Mouse (Mus musculus) kidney, postnatal 0 days (tissue): ENCODE measurements around the gene Gnao1. TPM values are rescaled to one million over a fixed set of nuclear protein-coding genes. Genes with fewer than 3 reads are reported as not detected.

Experiments used
- ATAC-seq: fragments of 200-750 bp; cut with Nextera tagmentation; replicated peaks from 2 replicates; pipeline ENCODE4 v1.8.0; 2017; ENCODE audit warnings: low read depth, moderate number of reproducible peaks, moderate TSS enrichment, moderate library complexity; ENCODE audit not compliant: low FRiP score
- DNase-seq: peaks from one replicate; pipeline ENCODE4 v3.0.0-alpha.2; 2016; ENCODE audit warnings: low spot score
- H3K27ac ChIP-seq: fragments of 300-500 bp; sonication (generic); 2 replicates; pipeline ENCODE4 v1.5.1; 2014; ENCODE audit warnings: mild to moderate bottlenecking
- H3K27me3 ChIP-seq: fragments of 300-500 bp; sonication (generic); 2 replicates; pipeline ENCODE4 v1.6.1; 2014; ENCODE audit warnings: low read length, mixed read lengths; ENCODE audit not compliant: insufficient read depth
- H3K36me3 ChIP-seq: fragments of 300-500 bp; sonication (generic); 2 replicates; pipeline ENCODE4 v1.6.1; 2014; ENCODE audit warnings: low read length, mixed read lengths; ENCODE audit not compliant: insufficient read depth
- H3K4me1 ChIP-seq: fragments of 300-500 bp; sonication (generic); replicated peaks from 2 replicates; pipeline ENCODE4 v1.6.1; 2014; ENCODE audit warnings: antibody characterized with exemption, low read length, mixed read lengths; ENCODE audit not compliant: insufficient read depth
- H3K4me2 ChIP-seq: fragments of 300-500 bp; sonication (generic); 2 replicates; pipeline ENCODE4 v1.6.1; 2014; ENCODE audit warnings: mild to moderate bottlenecking, low read length, moderate library complexity, mixed read lengths
- H3K4me3 ChIP-seq: fragments of 300-500 bp; sonication (generic); replicated peaks from 2 replicates; pipeline ENCODE4 v1.5.1; 2014; ENCODE audit warnings: low read depth, low read length
- H3K9ac ChIP-seq: fragments of 300-500 bp; sonication (generic); 2 replicates; pipeline ENCODE4 v1.6.1; 2014; ENCODE audit warnings: low read depth, low read length
- H3K9me3 ChIP-seq: fragments of 300-500 bp; sonication (generic); replicated peaks from 2 replicates; pipeline ENCODE4 v1.6.1; 2016; ENCODE audit warnings: low read length, inconsistent platforms, mixed read lengths
- CTCF ChIP-seq: IDR thresholded peaks from 2 replicates; pipeline ENCODE4 v1.5.1; 2016; ENCODE audit warnings: antibody characterized with exemption, low read depth, mild to moderate bottlenecking, moderate library complexity
- WGBS: fragments of 180-500 bp; shearing (Covaris S2); extraction: QIAGEN DNeasy Blood & Tissue Kit; methylation state at CpG from one replicate; pipeline ENCODE4 v1.1.7; 2014; 5-methylcytosine and 5-hydroxymethylcytosine counted together
- polyA plus RNA-seq: library from polyadenylated mRNA; unstranded; fragments of >200 nt; fragmentation: Nextera tagmentation; extraction: Ambion mirVana; gene quantifications from 2 replicates; pipeline ENCODE4 v1.2.1, GENCODE M21; 2015

Gnao1 gene
- polyA plus RNA-seq, 1 experiment from 2014 or later = 1.7 TPM

DNA sequence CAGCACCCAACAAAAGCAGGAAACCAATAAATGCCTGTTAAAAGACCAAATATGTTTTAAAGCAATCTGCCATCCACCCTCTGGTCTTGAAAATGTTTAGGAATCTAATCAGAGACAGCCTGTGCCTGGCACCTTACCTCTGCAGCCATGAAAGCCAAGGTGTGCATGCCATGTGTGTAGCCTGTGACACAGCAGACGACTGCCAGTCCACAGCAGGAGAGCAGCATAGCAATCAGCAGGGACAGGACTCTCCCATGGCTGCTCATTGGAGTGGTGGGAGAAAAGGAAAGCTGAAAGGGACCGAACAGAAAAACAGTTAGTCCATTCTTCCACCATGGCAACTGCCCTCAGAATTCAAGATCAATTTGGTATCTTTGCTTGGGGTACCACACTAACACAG, 189.2 kb downstream of the Gnao1 start:
- 95% methylated on average over 2 of the region's 2 CpGs for WGBS
- no peaks in the 10 kb centered on the region for H3K9me3 ChIP-seq
- peaks cover 32% of the 10 kb centered on the region for H3K36me3 ChIP-seq
- no peak for DNase-seq
- H3K4me3 ChIP-seq = no peak overlapping the region
- no peak overlapping the region for H3K27ac ChIP-seq
- no peaks in the 10 kb centered on the region for H3K4me1 ChIP-seq
- no peak for ATAC-seq
- H3K4me2 ChIP-seq = no peak overlapping the region
- no peak overlapping the region for H3K9ac ChIP-seq
- TF ChIP-seq CTCF = no peak
- no peaks in the 10 kb centered on the region for H3K27me3 ChIP-seq

DNA sequence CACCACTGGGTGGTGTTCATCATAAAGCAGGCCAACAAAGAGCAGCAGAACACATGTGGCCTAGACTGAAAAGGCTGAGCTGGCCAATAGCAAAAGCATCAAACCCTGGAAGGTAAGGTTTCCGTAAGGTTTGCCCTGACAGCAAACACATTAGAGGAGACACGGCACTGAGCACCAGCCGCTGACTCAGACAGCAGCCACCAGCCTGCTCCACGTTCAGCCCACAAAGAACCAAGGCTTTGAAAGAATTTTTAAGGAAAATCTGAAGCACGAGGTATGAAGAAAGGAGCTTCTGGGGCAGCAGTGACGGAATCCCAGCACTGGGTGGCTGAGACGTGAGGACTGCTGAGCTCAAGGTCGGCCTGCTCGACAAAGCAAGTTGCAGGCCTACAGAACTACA, 194.4 kb downstream of the Gnao1 start:
- Histone ChIP-seq H3K9me3 (no peaks in the 10 kb centered on the region), H3K4me2 (no peak overlapping the region), H3K36me3 (peaks cover 23% of the 10 kb centered on the region; the same call in 1 of the 2 replicates), H3K27ac (no peak overlapping the region), H3K4me3 (no peak overlapping the region), H3K27me3 (no peaks in the 10 kb centered on the region), H3K9ac (no peak overlapping the region), H3K4me1 (no peaks in the 10 kb centered on the region)
- ATAC-seq = no peak
- TF ChIP-seq CTCF = no peak
- DNase-seq = no peak
- 91% methylated on average over 9 of the region's 9 CpGs for WGBS

DNA sequence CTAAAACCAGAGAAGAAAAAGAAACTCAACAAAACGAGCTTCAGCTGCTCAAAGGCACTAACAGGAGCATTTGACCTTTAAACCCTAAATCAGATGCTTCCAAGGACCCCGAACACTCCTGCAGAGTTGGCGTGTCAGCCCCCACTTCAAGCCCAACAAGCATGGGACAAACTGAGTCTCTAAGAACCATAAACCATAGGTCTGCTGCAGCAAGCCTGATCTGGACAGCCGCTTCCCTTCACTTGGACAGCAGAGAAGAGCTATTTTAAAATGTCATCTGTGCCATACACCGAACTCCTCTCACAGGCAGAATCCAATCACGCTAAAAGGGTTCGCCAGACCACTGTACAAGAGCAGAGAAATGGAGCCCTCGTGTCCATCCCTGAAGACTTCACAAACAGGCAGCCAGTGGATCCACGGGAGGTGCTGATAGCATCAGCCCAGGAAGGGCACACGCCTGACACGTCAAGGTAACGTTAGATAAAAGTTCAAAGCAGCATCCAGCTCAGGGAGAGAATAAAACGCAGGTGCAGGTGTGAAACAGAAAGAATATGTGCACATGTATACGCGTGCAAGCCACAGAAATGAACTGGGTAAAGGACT, 199.6 kb downstream of the Gnao1 start:
- DNase-seq (no peak), ATAC-seq (no peak)
- Histone ChIP-seq H3K4me3 (no peak overlapping the region), H3K9me3 (no peaks in the 10 kb centered on the region), H3K9ac (no peak overlapping the region), H3K27ac (no peak overlapping the region), H3K36me3 (no peaks in the 10 kb centered on the region), H3K4me2 (no peak overlapping the region), H3K4me1 (peaks cover 14% of the 10 kb centered on the region; the same call in 1 of the 2 replicates), H3K27me3 (no peaks in the 10 kb centered on the region)
- 56% methylated on average over 15 of the region's 15 CpGs for WGBS
- no peak for TF ChIP-seq CTCF

DNA sequence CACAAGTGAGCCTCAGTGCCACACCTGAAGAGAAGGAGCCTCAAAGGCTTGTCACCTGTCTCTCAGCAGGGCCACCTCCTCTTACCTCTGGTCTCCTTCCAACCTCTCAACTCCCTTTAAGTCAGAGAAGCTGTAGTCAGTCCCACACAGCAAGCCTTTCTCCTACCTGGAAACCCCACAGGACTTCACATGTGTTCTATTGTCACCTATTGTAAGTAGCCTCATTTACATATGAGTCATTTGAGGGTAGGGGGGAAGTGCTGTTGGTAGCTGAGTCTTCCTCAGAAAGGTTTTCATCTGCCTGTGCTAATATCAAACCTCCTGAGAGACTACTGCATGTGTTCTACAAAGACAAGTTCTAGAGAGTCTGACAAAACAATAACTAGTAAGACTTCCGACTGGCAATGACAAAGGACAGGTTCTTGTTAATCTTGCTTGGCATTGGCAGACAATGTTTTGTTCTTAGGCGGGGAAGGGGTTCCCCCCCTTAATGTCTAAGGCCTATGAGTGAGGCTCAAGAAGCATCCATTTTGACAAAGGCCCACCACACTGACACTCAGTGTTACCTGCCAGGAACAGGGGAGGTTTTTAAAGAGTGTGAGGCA, 200.4 kb downstream of the Gnao1 start:
- Histone ChIP-seq H3K9me3 (no peaks in the 10 kb centered on the region), H3K27ac (no peak overlapping the region), H3K4me2 (peak overlapping the region; percentile 88), H3K36me3 (no peaks in the 10 kb centered on the region), H3K4me3 (no peak overlapping the region), H3K9ac (no peak overlapping the region), H3K27me3 (no peaks in the 10 kb centered on the region), H3K4me1 (peaks cover 14% of the 10 kb centered on the region; the same call in 1 of the 2 replicates)
- ATAC-seq (no peak), DNase-seq (no peak)
- 77% methylated on average over 2 of the region's 2 CpGs for WGBS
- TF ChIP-seq CTCF = no peak

DNA sequence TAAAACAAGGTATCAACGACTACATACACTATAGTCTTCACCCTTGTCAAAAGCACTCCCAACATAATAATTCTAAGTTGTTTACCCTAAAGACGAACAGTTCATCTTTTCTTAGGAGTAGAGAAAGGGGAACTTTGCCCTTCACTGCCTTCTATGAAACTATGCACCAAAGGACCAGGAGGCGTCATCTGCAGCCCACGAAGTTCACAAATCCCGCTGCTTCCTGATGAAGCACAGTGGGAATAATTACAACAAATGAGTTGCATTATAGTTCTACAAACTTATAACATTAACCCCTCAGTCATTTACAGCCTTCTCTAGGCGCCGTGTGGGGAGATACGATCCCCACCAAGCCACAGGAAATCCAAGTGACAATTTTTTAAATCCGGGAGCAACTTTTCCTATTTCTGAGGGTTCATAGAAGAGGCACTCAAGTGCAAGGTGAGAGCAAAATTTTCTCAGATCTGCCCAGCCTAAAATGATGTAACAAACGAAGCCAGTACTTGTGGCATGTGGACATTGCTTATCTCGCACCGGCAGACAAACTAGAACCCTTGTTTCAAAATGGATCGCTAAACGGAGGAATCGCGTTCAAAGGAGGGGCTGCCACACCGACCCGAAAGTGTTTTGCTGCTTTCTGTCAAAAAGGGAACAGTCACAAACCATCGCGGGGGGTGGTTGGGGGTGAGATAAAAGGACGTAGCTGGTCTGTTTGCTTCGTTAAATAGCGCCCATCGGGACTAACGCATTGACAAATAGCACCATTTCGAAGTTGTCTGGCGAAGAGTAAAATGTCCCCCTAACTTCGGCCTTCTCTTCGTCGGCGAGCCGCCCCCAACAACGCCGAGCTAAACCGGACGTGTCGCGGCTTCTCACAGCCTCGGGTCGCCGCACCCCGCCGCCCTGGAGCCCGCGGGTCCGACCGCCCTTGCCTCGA, 201.6 kb downstream of the Gnao1 start:
- peak overlapping the region; percentile 98 for H3K4me3 ChIP-seq
- peak; percentile 25 for DNase-seq
- no peaks in the 10 kb centered on the region for H3K27me3 ChIP-seq
- 3% methylated on average over 48 of the region's 48 CpGs for WGBS
- H3K9me3 ChIP-seq = no peaks in the 10 kb centered on the region
- peak overlapping the region; percentile 99 for H3K9ac ChIP-seq
- H3K4me1 ChIP-seq = peaks cover 14% of the 10 kb centered on the region; the same call in 1 of the 2 replicates
- H3K27ac ChIP-seq = peak overlapping the region; percentile 96
- H3K4me2 ChIP-seq = peak overlapping the region; percentile 88
- no peaks in the 10 kb centered on the region for H3K36me3 ChIP-seq
- no peak for TF ChIP-seq CTCF
- ATAC-seq = no peak
